Mouse (Mus musculus): Measurements from ENCODE around the gene B3gnt9.
"Not testable (repeated sequence)": the region's sequence is repeated elsewhere in the genome, so short reads cannot be mapped to it uniquely, and the experiment has no call there.

Gene B3gnt9

GRCm38 (mm10) chr8:105260371-105261099 is 5.6 kb upstream of the B3gnt9 start:
- DNase-seq (ENCODE audit: extremely low read depth, insufficient read length, low spot score), result no peak

DNA sequence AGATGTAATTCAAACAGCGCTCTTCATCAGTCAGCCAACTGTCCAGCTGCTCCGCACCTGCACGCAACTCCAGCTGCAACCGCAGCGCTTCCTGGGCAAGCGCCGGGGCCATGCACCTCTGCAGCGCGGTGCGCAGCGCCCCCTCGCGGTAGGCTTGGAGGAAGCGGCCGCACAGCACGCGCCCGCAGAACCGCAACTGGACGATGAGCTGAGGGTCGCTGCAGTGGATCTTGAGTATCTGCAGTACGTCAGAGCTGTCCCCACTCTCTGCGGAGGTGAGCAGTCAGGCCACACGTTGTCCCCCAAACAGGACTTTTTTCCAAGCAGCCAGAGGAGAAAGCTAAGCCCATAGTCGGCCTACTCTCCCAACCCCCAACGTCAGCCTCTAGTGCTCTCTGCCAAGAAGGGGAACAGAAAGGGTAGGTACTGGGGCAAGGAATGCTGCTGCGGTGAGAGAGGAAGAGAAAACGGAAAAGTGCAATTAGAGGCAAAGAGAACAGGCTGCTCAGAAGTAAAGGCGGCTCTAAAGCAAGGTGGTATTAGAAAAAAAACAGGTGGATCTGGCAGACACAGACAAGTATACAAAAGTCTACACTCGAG is 4.9 kb upstream of the B3gnt9 start:
- DNase-seq (ENCODE audit: extremely low read depth, insufficient read length, low spot score), result no peak

GRCm38 (mm10) chr8:105258911-105259720 is 4.2 kb upstream of the B3gnt9 start:
- no peak for DNase-seq (ENCODE audit: extremely low read depth, insufficient read length, low spot score)

DNA sequence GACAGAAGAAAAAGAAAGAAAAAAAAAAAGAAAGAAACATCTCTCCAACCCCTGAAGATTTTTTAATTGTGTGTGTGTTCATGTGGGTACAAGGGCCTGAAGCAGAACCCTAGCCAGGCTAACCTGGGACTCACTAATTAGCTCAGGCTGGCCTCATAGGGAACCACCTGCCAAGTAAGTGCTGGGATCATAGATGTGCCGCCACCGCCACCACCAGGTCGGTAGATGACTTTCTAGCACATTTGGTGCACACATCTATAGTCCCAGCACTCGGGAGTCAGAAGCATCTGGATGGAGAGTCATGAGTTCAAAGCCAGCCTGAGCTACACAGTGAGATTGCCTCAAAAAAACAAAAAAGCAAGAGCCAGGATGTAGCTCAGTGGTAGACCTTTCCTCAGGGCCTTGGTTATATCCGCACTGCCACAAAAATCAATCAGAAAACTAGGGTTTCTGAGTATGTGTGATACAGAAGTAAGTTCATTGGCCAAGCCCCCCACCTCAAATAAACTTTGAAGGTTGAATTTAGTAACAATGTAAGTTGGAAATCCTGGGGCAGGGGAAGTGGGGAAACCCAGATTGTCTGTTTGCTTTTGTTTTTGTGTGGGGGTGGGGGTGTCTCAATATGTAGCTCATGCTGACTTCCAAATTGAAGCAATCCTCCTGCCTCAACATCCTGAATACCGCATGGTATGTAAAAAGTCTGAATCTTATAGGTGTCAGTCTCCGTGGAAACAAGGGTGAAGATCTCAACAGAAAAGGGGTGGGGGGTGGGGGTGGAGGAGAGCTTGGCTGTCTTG is 2.6 kb upstream of the B3gnt9 start:
- no peak for DNase-seq (ENCODE audit: extremely low read depth, insufficient read length, low spot score)

GRCm38 (mm10) chr8:105254152-105254965 is 594 bp downstream of the B3gnt9 start:
- DNase-seq (ENCODE audit: extremely low read depth, insufficient read length, low spot score), result no peak

- no peak for DNase-seq (ENCODE audit: extremely low read depth, insufficient read length, low spot score)
Measured at GRCm38 (mm10) chr8:105253766-105254151, 1.2 kb downstream of the B3gnt9 start.

GRCm38 (mm10) chr8:105252680-105253537 is 2.0 kb downstream of the B3gnt9 start:
- no peak for DNase-seq (ENCODE audit: extremely low read depth, insufficient read length, low spot score)

DNA sequence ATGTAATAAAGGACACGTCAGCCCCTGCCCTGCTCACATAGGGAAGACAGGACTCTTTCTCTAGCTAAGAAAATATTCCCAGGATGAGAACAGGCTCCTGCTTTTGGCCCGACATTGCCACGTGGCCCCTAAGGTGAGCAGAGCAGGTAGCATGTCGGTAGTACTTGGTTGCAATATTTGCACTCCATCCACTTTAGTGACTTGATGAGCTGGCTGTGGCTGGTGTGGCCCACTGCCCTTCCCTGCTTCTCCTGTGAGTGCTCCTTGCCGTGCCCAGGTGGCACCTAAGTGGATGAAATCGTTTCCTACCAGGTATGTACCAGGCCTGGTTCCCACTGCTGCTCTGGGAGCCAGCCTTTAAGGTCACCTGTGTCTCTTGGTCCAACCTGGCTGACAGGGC is 3.0 kb downstream of the B3gnt9 start:
- no peak for DNase-seq (ENCODE audit: extremely low read depth, insufficient read length, low spot score)

DNA sequence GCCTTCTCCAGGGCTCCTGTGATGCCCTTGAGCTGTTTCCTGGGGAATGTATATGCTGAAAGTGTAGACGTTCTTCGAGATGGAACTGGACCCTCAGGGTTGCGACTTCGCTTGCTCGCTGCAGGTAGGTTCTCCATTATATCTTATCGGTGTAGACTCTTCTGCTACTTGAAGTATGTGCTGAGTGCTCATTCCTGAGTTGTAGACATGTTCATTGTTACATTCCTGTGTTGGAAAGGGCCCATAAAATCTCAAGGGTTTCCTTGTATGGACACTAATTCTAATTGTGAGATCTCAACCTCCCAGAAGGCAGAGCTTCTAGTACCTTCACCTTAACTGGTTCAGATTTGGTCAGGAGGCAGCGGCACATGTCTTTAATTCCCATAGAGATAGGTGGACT is 13.9 kb downstream of the B3gnt9 start:
- no peak for DNase-seq (ENCODE audit: extremely low read depth, insufficient read length, low spot score)

DNA sequence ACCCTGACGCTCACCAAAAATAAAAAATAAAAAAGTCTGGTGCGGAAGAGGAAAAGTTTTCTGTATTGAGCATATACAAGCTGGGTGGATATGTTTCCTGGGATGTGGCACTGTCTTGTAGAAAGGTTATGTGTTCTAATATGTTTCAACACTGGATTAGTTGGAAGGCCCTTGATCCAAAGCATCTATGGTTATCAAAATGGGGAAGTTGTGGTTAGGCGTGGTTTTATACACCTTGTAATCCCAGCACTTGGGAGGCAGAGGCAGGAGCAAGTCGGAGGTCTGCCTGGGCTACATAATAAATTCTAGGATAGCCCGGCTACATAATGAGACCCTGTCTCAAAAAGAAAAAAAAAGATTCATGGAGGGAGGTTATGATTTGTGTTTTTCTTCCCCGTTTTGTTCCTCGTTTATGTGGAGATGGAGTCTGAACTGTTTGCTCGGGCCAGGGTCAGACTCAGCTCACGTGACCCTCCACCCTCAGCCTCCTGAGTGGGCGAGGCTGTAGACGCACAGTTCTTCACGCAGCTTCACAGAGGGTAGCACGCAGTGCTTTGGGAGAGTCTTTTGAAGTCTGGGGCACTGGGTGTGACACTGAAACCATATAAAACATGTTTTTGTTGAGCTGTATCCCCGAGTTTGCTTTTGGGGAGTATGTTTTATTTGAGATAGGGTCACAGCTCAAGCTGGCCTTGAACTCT is 17.4 kb downstream of the B3gnt9 start:
- no peak for DNase-seq (ENCODE audit: extremely low read depth, insufficient read length, low spot score)

DNA sequence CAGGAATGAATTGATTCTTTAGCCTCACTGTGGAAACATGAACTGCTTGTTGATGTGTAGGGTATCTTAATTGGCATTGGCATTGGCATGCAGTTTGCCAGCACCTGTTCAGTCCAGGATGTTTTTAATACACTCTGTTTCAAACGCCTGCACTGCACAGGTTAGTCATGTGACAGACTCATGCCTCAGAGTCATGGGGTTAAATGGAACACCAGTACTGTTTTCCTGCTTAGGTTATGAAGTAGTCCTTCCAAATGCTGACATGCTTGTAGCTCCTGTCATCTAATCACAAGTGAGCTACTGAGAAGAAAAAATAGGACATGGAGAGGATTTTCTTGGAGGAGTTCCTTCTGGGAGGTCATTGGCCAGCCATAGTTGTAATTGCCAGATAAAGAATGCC is 19.7 kb downstream of the B3gnt9 start:
- DNase-seq (ENCODE audit: extremely low read depth, insufficient read length, low spot score), result no peak

GRCm38 (mm10) chr8:105233126-105233935 is 21.6 kb downstream of the B3gnt9 start:
- no peak for DNase-seq (ENCODE audit: extremely low read depth, insufficient read length, low spot score)

- not testable (repeated sequence) for DNase-seq (ENCODE audit: extremely low read depth, insufficient read length, low spot score)
Measured at GRCm38 (mm10) chr8:105232321-105232693, 22.6 kb downstream of the B3gnt9 start.

- no peak for DNase-seq (ENCODE audit: extremely low read depth, insufficient read length, low spot score)
Measured at GRCm38 (mm10) chr8:105231503-105232320, 23.2 kb downstream of the B3gnt9 start.

DNA sequence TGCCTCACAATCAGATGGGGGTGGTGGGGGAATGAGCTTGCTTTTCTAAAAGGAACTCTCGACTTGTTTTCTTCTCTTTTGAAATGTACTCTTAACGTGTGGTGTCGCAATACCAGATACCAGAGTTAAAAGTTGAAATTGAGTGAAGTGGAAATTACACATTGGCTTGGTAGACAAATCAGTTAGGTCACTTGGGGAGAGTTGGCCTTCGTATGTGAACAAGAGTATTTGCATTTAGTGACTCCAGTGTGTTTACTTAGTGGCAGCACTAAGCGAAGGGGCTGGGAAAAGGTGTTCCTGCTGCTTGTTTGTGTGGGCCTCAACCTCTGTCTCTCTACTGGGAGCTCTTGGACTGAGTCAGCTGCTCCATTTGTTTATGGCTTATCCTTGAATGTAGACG is 29.0 kb downstream of the B3gnt9 start:
- no peak for DNase-seq (ENCODE audit: extremely low read depth, insufficient read length, low spot score)

GRCm38 (mm10) chr8:105225272-105225593 is 29.7 kb downstream of the B3gnt9 start:
- DNase-seq (ENCODE audit: extremely low read depth, insufficient read length, low spot score), result no peak
